Mouse (Mus musculus): ENCODE data around the gene Ttyh3. TPM values are rescaled to one million over a fixed set of nuclear protein-coding genes. Genes with fewer than 3 reads are reported as not detected.

The Ttyh3 gene
- polyA plus RNA-seq, 1 experiment from 2014 or later = 56.0 TPM

GRCm38 (mm10) chr5:140647031-140647760 lies 1.6 kb downstream of the Ttyh3 start:
- Histone ChIP-seq H3K4me1 (ENCODE audit: control insufficient read depth, insufficient read depth, low read length) (peaks cover 46% of the 10 kb centered on the region), H3K9me3 (replicated peaks; ENCODE audit: control insufficient read depth, low read length, poor library complexity, severe bottlenecking) (no peaks in the 10 kb centered on the region), H3K9ac (ENCODE audit: low read depth, low read length) (peak overlapping the region; percentile 100), H3K36me3 (ENCODE audit: control insufficient read depth, insufficient read depth, low read length) (no peaks in the 10 kb centered on the region; the same call in 1 of the 2 replicates), H3K27me3 (ENCODE audit: control insufficient read depth, insufficient read depth, low read depth, low read length) (no peaks in the 10 kb centered on the region), H3K4me3 (ENCODE audit: low read depth, low read length) (peak overlapping the region; percentile 90), H3K27ac (ENCODE audit: low read length) (peak overlapping the region; percentile 95), H3K4me2 (ENCODE audit: low read length) (peak overlapping the region; percentile 98)
- ATAC-seq = no peak
- 17% methylated on average over 13 of the region's 13 CpGs for WGBS

GRCm38 (mm10) chr5:140646171-140646570 lies 2.7 kb downstream of the Ttyh3 start:
- no peak overlapping the region for H3K27ac ChIP-seq (ENCODE audit: low read length)

GRCm38 (mm10) chr5:140645454-140645853 lies 3.4 kb downstream of the Ttyh3 start:
- Histone ChIP-seq H3K36me3 (ENCODE audit: control insufficient read depth, insufficient read depth, low read length) (no peaks in the 10 kb centered on the region; the same call in 1 of the 2 replicates), H3K4me1 (ENCODE audit: control insufficient read depth, insufficient read depth, low read length) (peaks cover 59% of the 10 kb centered on the region), H3K9ac (ENCODE audit: low read depth, low read length) (peak overlapping the region; percentile 10; the same call in 1 of the 2 replicates), H3K9me3 (replicated peaks; ENCODE audit: control insufficient read depth, low read length, poor library complexity, severe bottlenecking) (no peaks in the 10 kb centered on the region), H3K27me3 (ENCODE audit: control insufficient read depth, insufficient read depth, low read depth, low read length) (no peaks in the 10 kb centered on the region), H3K4me3 (ENCODE audit: low read depth, low read length) (no peak overlapping the region), H3K27ac (ENCODE audit: low read length) (no peak overlapping the region), H3K4me2 (ENCODE audit: low read length) (peak overlapping the region; percentile 98)
- no peak for ATAC-seq
- WGBS = 85% methylated on average over 4 of the region's 4 CpGs

More at GRCm38 (mm10) chr5:140646171-140646570, 2.7 kb downstream of the Ttyh3 start:
- H3K4me1 ChIP-seq (ENCODE audit: control insufficient read depth, insufficient read depth, low read length) = peaks cover 55% of the 10 kb centered on the region
- peak overlapping the region; percentile 98 for H3K4me2 ChIP-seq (ENCODE audit: low read length)
- WGBS = 70% methylated on average over 6 of the region's 6 CpGs
- H3K36me3 ChIP-seq (ENCODE audit: control insufficient read depth, insufficient read depth, low read length) = no peaks in the 10 kb centered on the region; the same call in 1 of the 2 replicates
- H3K9me3 ChIP-seq (replicated peaks; ENCODE audit: control insufficient read depth, low read length, poor library complexity, severe bottlenecking) = no peaks in the 10 kb centered on the region
- H3K27me3 ChIP-seq (ENCODE audit: control insufficient read depth, insufficient read depth, low read depth, low read length) = no peaks in the 10 kb centered on the region
- no peak for ATAC-seq
- peak overlapping the region; percentile 100 for H3K9ac ChIP-seq (ENCODE audit: low read depth, low read length)
- peak overlapping the region; percentile 90 for H3K4me3 ChIP-seq (ENCODE audit: low read depth, low read length)

- H3K9ac ChIP-seq (ENCODE audit: low read depth, low read length) = no peak overlapping the region
- no peak overlapping the region for H3K4me3 ChIP-seq (ENCODE audit: low read depth, low read length)
- ATAC-seq = no peak
- no peaks in the 10 kb centered on the region for H3K9me3 ChIP-seq (replicated peaks; ENCODE audit: control insufficient read depth, low read length, poor library complexity, severe bottlenecking)
- H3K4me2 ChIP-seq (ENCODE audit: low read length) = peak overlapping the region; percentile 98
- no peaks in the 10 kb centered on the region; the same call in 1 of the 2 replicates for H3K36me3 ChIP-seq (ENCODE audit: control insufficient read depth, insufficient read depth, low read length)
- no peaks in the 10 kb centered on the region for H3K27me3 ChIP-seq (ENCODE audit: control insufficient read depth, insufficient read depth, low read depth, low read length)
- H3K4me1 ChIP-seq (ENCODE audit: control insufficient read depth, insufficient read depth, low read length) = peaks cover 56% of the 10 kb centered on the region
- WGBS = 54% methylated on average over 15 of the region's 15 CpGs
- H3K27ac ChIP-seq (ENCODE audit: low read length) = 0 out of 2 replicates have a peak overlapping the region, but pooled peaks have one; percentile 3
Measured at GRCm38 (mm10) chr5:140644702-140645201, 4.1 kb downstream of the Ttyh3 start.

GRCm38 (mm10) chr5:140644263-140644662 lies 4.6 kb downstream of the Ttyh3 start:
- no peak overlapping the region for H3K4me3 ChIP-seq (ENCODE audit: low read depth, low read length)
- no peaks in the 10 kb centered on the region; the same call in 1 of the 2 replicates for H3K36me3 ChIP-seq (ENCODE audit: control insufficient read depth, insufficient read depth, low read length)
- no peak overlapping the region for H3K9ac ChIP-seq (ENCODE audit: low read depth, low read length)
- no peak overlapping the region for H3K27ac ChIP-seq (ENCODE audit: low read length)
- no peak overlapping the region for H3K4me2 ChIP-seq (ENCODE audit: low read length)
- peaks cover 54% of the 10 kb centered on the region for H3K4me1 ChIP-seq (ENCODE audit: control insufficient read depth, insufficient read depth, low read length)
- H3K9me3 ChIP-seq (replicated peaks; ENCODE audit: control insufficient read depth, low read length, poor library complexity, severe bottlenecking) = no peaks in the 10 kb centered on the region
- no peak for ATAC-seq
- 89% methylated on average over 6 of the region's 6 CpGs for WGBS
- no peaks in the 10 kb centered on the region for H3K27me3 ChIP-seq (ENCODE audit: control insufficient read depth, insufficient read depth, low read depth, low read length)

- no peaks in the 10 kb centered on the region; the same call in 1 of the 2 replicates for H3K36me3 ChIP-seq (ENCODE audit: control insufficient read depth, insufficient read depth, low read length)
- WGBS = 67% methylated on average over 3 of the region's 3 CpGs
- no peak overlapping the region for H3K4me2 ChIP-seq (ENCODE audit: low read length)
- H3K9ac ChIP-seq (ENCODE audit: low read depth, low read length) = no peak overlapping the region
- ATAC-seq = no peak
- H3K27me3 ChIP-seq (ENCODE audit: control insufficient read depth, insufficient read depth, low read depth, low read length) = no peaks in the 10 kb centered on the region
- peaks cover 54% of the 10 kb centered on the region for H3K4me1 ChIP-seq (ENCODE audit: control insufficient read depth, insufficient read depth, low read length)
- H3K27ac ChIP-seq (ENCODE audit: low read length) = no peak overlapping the region
- no peak overlapping the region for H3K4me3 ChIP-seq (ENCODE audit: low read depth, low read length)
- H3K9me3 ChIP-seq (replicated peaks; ENCODE audit: control insufficient read depth, low read length, poor library complexity, severe bottlenecking) = no peaks in the 10 kb centered on the region
Measured at GRCm38 (mm10) chr5:140642076-140642475, 6.8 kb downstream of the Ttyh3 start.

GRCm38 (mm10) chr5:140641254-140641928 lies 7.4 kb downstream of the Ttyh3 start:
- 0 out of 2 replicates have a peak overlapping the region, but pooled peaks have one; percentile 7 for H3K9ac ChIP-seq (ENCODE audit: low read depth, low read length)
- H3K9me3 ChIP-seq (replicated peaks; ENCODE audit: control insufficient read depth, low read length, poor library complexity, severe bottlenecking) = no peaks in the 10 kb centered on the region
- H3K27me3 ChIP-seq (ENCODE audit: control insufficient read depth, insufficient read depth, low read depth, low read length) = no peaks in the 10 kb centered on the region
- no peak overlapping the region for H3K27ac ChIP-seq (ENCODE audit: low read length)
- WGBS = 74% methylated on average over 10 of the region's 10 CpGs
- H3K36me3 ChIP-seq (ENCODE audit: control insufficient read depth, insufficient read depth, low read length) = no peaks in the 10 kb centered on the region; the same call in 1 of the 2 replicates
- no peak overlapping the region for H3K4me3 ChIP-seq (ENCODE audit: low read depth, low read length)
- peaks cover 51% of the 10 kb centered on the region for H3K4me1 ChIP-seq (ENCODE audit: control insufficient read depth, insufficient read depth, low read length)
- no peak; the same call in 1 of the 2 replicates for ATAC-seq
- no peak overlapping the region for H3K4me2 ChIP-seq (ENCODE audit: low read length)

GRCm38 (mm10) chr5:140640812-140641211 lies 8.0 kb downstream of the Ttyh3 start:
- no peak for ATAC-seq
- H3K4me2 ChIP-seq (ENCODE audit: low read length) = no peak overlapping the region
- H3K4me3 ChIP-seq (ENCODE audit: low read depth, low read length) = no peak overlapping the region
- H3K27me3 ChIP-seq (ENCODE audit: control insufficient read depth, insufficient read depth, low read depth, low read length) = no peaks in the 10 kb centered on the region
- no peak overlapping the region; the same call in 1 of the 2 replicates for H3K27ac ChIP-seq (ENCODE audit: low read length)
- peaks cover 45% of the 10 kb centered on the region for H3K4me1 ChIP-seq (ENCODE audit: control insufficient read depth, insufficient read depth, low read length)
- no peaks in the 10 kb centered on the region; the same call in 1 of the 2 replicates for H3K36me3 ChIP-seq (ENCODE audit: control insufficient read depth, insufficient read depth, low read length)
- H3K9me3 ChIP-seq (replicated peaks; ENCODE audit: control insufficient read depth, low read length, poor library complexity, severe bottlenecking) = no peaks in the 10 kb centered on the region
- no peak overlapping the region for H3K9ac ChIP-seq (ENCODE audit: low read depth, low read length)
- 86% methylated on average over 2 of the region's 2 CpGs for WGBS
